Mouse (Mus musculus): ENCODE data around the gene Gm20905. TPM values are rescaled to one million over a fixed set of nuclear protein-coding genes. Genes with fewer than 3 reads are reported as not detected.

The Gm20905 gene
- polyA plus RNA-seq (2012; rRNA removed) = not detected in 2 replicates

DNA sequence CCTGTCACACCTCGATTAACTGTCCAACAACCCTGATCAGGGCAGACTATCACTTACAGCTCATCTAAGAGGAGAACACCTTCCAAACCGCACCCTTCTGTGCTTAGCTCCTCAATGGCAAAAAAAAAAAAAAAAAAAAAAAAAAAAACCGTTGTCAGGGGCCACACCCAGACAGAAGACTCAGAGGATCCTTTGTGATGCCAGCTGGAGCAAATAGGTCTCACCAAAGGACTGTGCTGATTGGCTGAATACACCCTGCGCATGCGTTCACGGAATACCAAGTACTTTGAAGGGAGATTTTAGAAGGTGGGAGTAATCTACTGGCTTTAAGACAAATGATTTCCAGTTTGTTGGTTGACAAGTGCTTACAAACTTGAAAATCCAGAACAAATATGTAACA lies at the start of gene Gm20905:
TSS of gene Gm20905 (minus strand) at position 101 of the 400 bp plus-strand sequence.

Data from liver, embryonic 18 days (tissue).